8 mouse cellular contexts compared by ENCODE assay signal in genomic region chr9:111055800-111056518, GRCm38 (mm10). TPM values are rescaled to one million over a fixed set of nuclear protein-coding genes. Genes with fewer than 3 reads are reported as not detected.
DNase-seq lines count a peak whose midpoint lies in the region; ATAC-seq and TF ChIP-seq lines count a peak whose summit lies in the region.

No protein-coding gene starts in this region.

- in situ Hi-C loops in CH12.LX (cut with MboI; ENCODE audit: low pct_ligation_motif_present, low pct_unique_long_range_greater_than_20kb, low sequenced_read_pairs): no loop called here

- H3K79me2 ChIP-seq in CH12.LX (replicated peaks; ENCODE audit: control insufficient read depth, extremely low read depth, insufficient read depth, poor library complexity, severe bottlenecking): no peaks in the 10 kb centered on the region

- no peaks in the 10 kb centered on the region for H3K9me3 ChIP-seq in CH12.LX (replicated peaks; ENCODE audit: low read length)
- H3K9me3 ChIP-seq in forebrain, postnatal 0 days (ENCODE audit: low read length): no peaks in the 10 kb centered on the region
- no peaks in the 10 kb centered on the region for H3K9me3 ChIP-seq in liver, embryonic 12.5 days (replicated peaks)

- no peak for TF ChIP-seq CTCF in CH12.LX (conservative IDR thresholded peaks at IDR 0.05 in 1 of 2, IDR thresholded peaks at IDR 0.05 in 1 of 2; ENCODE audit: low read depth in 2 of 2, low read length in 2 of 2)
- no peak for TF ChIP-seq CTCF in forebrain, postnatal 0 days (IDR thresholded peaks at IDR 0.05; ENCODE audit: low read depth)
- TF ChIP-seq CTCF in small intestine, adult 2 months (IDR thresholded peaks at IDR 0.05; ENCODE audit: extremely low read depth, insufficient read length, insufficient replicate concordance, low read depth, low read length): peak; percentile 12; the same call in 1 of the 2 replicates

- DNase-seq in heart, adult 11 months: peak; percentile 90
- no peak for DNase-seq in heart, adult 8-10 months (ENCODE audit: low spot score)
- no peak for DNase-seq in CH12.LX (ENCODE audit: extremely low read depth)
- no peak for DNase-seq in forebrain, postnatal 0 days
- DNase-seq in cerebellum, adult 11-12 months: no peak
- DNase-seq in embryo, embryonic 10 days (ENCODE audit: low spot score): no peak

- peak overlapping the region; percentile 63; the same call in 1 of the 2 replicates for H3K27ac ChIP-seq in CH12.LX (ENCODE audit: insufficient read depth, low read depth)
- no peak overlapping the region for H3K27ac ChIP-seq in forebrain, postnatal 0 days (ENCODE audit: low read depth, low read length)
- H3K27ac ChIP-seq in liver, embryonic 12.5 days: peak overlapping the region; percentile 99
- peak overlapping the region; percentile 74 for H3K27ac ChIP-seq in small intestine, adult 2 months (ENCODE audit: insufficient read depth, low read depth, low read length)

- no peaks in the 10 kb centered on the region for H3K27me3 ChIP-seq in CH12.LX (replicated peaks)
- no peaks in the 10 kb centered on the region for H3K27me3 ChIP-seq in forebrain, postnatal 0 days (ENCODE audit: insufficient read depth, low read length)
- H3K27me3 ChIP-seq in liver, embryonic 12.5 days (replicated peaks): no peaks in the 10 kb centered on the region; the same call in 1 of the 2 replicates
- no peaks in the 10 kb centered on the region for H3K27me3 ChIP-seq in small intestine, adult 2 months (ENCODE audit: control insufficient read depth, insufficient read depth, low read length)

- peak overlapping the region; percentile 61 to 65 (median 62) for H3K4me3 ChIP-seq in CH12.LX (replicated peaks in 1 of 3; ENCODE audit: low read depth in 2 of 3, low read length in 2 of 3, poor library complexity in 1 of 3)
- H3K4me3 ChIP-seq in forebrain, postnatal 0 days (ENCODE audit: low read depth, low read length): no peak overlapping the region
- H3K4me3 ChIP-seq in liver, embryonic 12.5 days: peak overlapping the region; percentile 77
- peak overlapping the region; percentile 79 for H3K4me3 ChIP-seq in small intestine, adult 2 months (ENCODE audit: low read depth, low read length)

- WGBS in forebrain, postnatal 0 days: 78% methylated on average over 29 of the region's 29 CpGs
- WGBS in liver, embryonic 12.5 days (ENCODE audit: insufficient replicate concordance): 42% methylated on average over 29 of the region's 29 CpGs
- 19% methylated on average over 29 of the region's 29 CpGs for WGBS in small intestine, adult 2 months

- no peak for TF ChIP-seq EP300 in CH12.LX (IDR thresholded peaks at IDR 0.05; ENCODE audit: low read length)

- TF ChIP-seq RAD21 in CH12.LX (IDR thresholded peaks at IDR 0.05; ENCODE audit: low read depth, low read length): no peak

- dilution Hi-C loops in CH12.LX (cut with MboI; ENCODE audit: extremely low pct_ligation_motif_present, extremely low pct_unique_long_range_greater_than_20kb, low sequenced_read_pairs): no loop called here

- H3K36me3 ChIP-seq in CH12.LX (replicated peaks in 1 of 2; ENCODE audit: control insufficient read depth in 1 of 2, insufficient read depth in 1 of 2, low read length in 1 of 2): peaks cover 7 to 20% of the 10 kb centered on the region in 2 experiments
- no peaks in the 10 kb centered on the region for H3K36me3 ChIP-seq in forebrain, postnatal 0 days (ENCODE audit: insufficient read depth)
- peaks cover 23% of the 10 kb centered on the region for H3K36me3 ChIP-seq in liver, embryonic 12.5 days
- no peaks in the 10 kb centered on the region for H3K36me3 ChIP-seq in small intestine, adult 2 months (ENCODE audit: control insufficient read depth, insufficient read depth, low read length)

- H3K4me1 ChIP-seq in CH12.LX (ENCODE audit: control insufficient read depth in 1 of 2, insufficient read depth in 2 of 2): peaks cover 21 to 38% of the 10 kb centered on the region in 2 experiments
- no peaks in the 10 kb centered on the region for H3K4me1 ChIP-seq in forebrain, postnatal 0 days (ENCODE audit: insufficient read depth)
- peaks cover 56% of the 10 kb centered on the region for H3K4me1 ChIP-seq in liver, embryonic 12.5 days
- H3K4me1 ChIP-seq in small intestine, adult 2 months (ENCODE audit: control insufficient read depth, insufficient read depth, insufficient read length, low read length): peaks cover 12% of the 10 kb centered on the region

- H3K9ac ChIP-seq in CH12.LX (ENCODE audit: insufficient read depth, low read depth): peak overlapping the region; percentile 61
- no peak overlapping the region for H3K9ac ChIP-seq in forebrain, postnatal 0 days
- H3K9ac ChIP-seq in liver, embryonic 12.5 days: peak overlapping the region; percentile 84

- peak overlapping the region; percentile 81 for H3K4me2 ChIP-seq in CH12.LX (ENCODE audit: insufficient read depth, low read depth, poor library complexity, severe bottlenecking)
- H3K4me2 ChIP-seq in forebrain, postnatal 0 days (ENCODE audit: low read depth): peak overlapping the region; percentile 24
- peak overlapping the region; percentile 79 for H3K4me2 ChIP-seq in liver, embryonic 12.5 days

- TF ChIP-seq POLR2A in CH12.LX (IDR thresholded peaks at IDR 0.05; ENCODE audit: low read depth, low read length): peak; percentile 34; the same call in 1 of the 2 replicates
- no peak for TF ChIP-seq POLR2A in small intestine, adult 2 months (IDR thresholded peaks at IDR 0.05; ENCODE audit: low read depth, low read length)

- no peak for ATAC-seq in forebrain, postnatal 0 days
- no peak for ATAC-seq in liver, embryonic 12.5 days

TF ChIP-seq in CH12.LX, 34 proteins besides CTCF, POLR2A, EP300 and RAD21:
- TF ChIP-seq E2F4 (IDR thresholded peaks at IDR 0.05; ENCODE audit: insufficient replicate concordance, low read depth, low read length): no peak
- TF ChIP-seq ZKSCAN1 (IDR thresholded peaks at IDR 0.05; ENCODE audit: borderline replicate concordance, low read depth, low read length): no peak
- no peak for TF ChIP-seq USF1 (IDR thresholded peaks at IDR 0.05; ENCODE audit: low read depth, low read length)
- TF ChIP-seq MAFK (IDR thresholded peaks at IDR 0.05; ENCODE audit: insufficient replicate concordance, low read length): no peak
- no peak for TF ChIP-seq ELF1 (IDR thresholded peaks at IDR 0.05; ENCODE audit: low read depth, low read length)
- no peak for TF ChIP-seq MAX (IDR thresholded peaks at IDR 0.05; ENCODE audit: low read length)
- no peak for TF ChIP-seq USF2 (conservative IDR thresholded peaks at IDR 0.05; ENCODE audit: low read depth, low read length)
- no peak for TF ChIP-seq KAT2A (IDR thresholded peaks at IDR 0.05; ENCODE audit: insufficient replicate concordance, low read length)
- TF ChIP-seq ETS1 (conservative IDR thresholded peaks at IDR 0.05; ENCODE audit: low read depth, low read length): no peak
- TF ChIP-seq TCF12 (IDR thresholded peaks at IDR 0.05; ENCODE audit: low read depth, low read length): no peak
- TF ChIP-seq MXI1 (IDR thresholded peaks at IDR 0.05; ENCODE audit: low read depth, low read length): no peak
- no peak for TF ChIP-seq BHLHE40 (IDR thresholded peaks at IDR 0.05; ENCODE audit: low read depth, low read length)
- TF ChIP-seq ZMIZ1 (IDR thresholded peaks at IDR 0.05; ENCODE audit: low read depth, low read length): no peak
- TF ChIP-seq ZC3H11A (IDR thresholded peaks at IDR 0.05; ENCODE audit: low read depth, low read length): no peak

RNA-seq across cellular contexts. Expression of gene Ccrl2, which starts 1.4 kb away (rescaled TPM):
- total RNA-seq in heart, adult 8-10 months (2022): 10 to 100 TPM in 3 of 4 experiments, 1 to 10 TPM in 1; 8.5 to 13.7 (median 10.8) TPM
- total RNA-seq in CH12.LX (2012; rRNA removed): 5.2 and 13.0 TPM in 2 replicates
- total RNA-seq in CH12.LX (2014; rRNA removed): 7.9 and 9.0 TPM in 2 replicates
- polyA plus RNA-seq in CH12.LX (2012; ENCODE audit: insufficient read length, low read depth): 4.0 and 5.3 TPM in 2 replicates
- total RNA-seq in forebrain, postnatal 0 days (2014; rRNA removed): 0.19 and 0.77 TPM in 2 replicates
- 0.99 and 1.3 TPM in 2 replicates for polyA plus RNA-seq in forebrain, postnatal 0 days (2015; fragmentation: Nextera tagmentation; extraction: Ambion mirVana)
- polyA plus RNA-seq in liver, embryonic 12.5 days (2016; fragmentation: Nextera tagmentation; extraction: Ambion mirVana): 12.2 and 13.4 TPM in 2 replicates
- polyA plus RNA-seq in small intestine, adult 2 months (2012; rRNA removed): 1.8 and 3.4 TPM in 2 replicates

RNA-seq across cellular contexts. Expression of gene Ltf, which starts 36.9 kb away (rescaled TPM):
- 1 to 10 TPM in 1 of 4 experiments, not detected in 3; 6.7 TPM for total RNA-seq in heart, adult 8-10 months (2022)
- total RNA-seq in CH12.LX (2012; rRNA removed) (0.04 TPM in 1 of 2 replicates, not detected in the other), CH12.LX (2014; rRNA removed) (0.08 and 0.31 TPM in 2 replicates)
- polyA plus RNA-seq in CH12.LX (2012; ENCODE audit: insufficient read length, low read depth): 0.50 TPM in 1 of 2 replicates, not detected in the other
- total RNA-seq in forebrain, postnatal 0 days (2014; rRNA removed): 5.3 TPM in 1 of 2 replicates, not detected in the other
- polyA plus RNA-seq in forebrain, postnatal 0 days (2015; fragmentation: Nextera tagmentation; extraction: Ambion mirVana): 0.71 and 0.74 TPM in 2 replicates
- polyA plus RNA-seq in liver, embryonic 12.5 days (2016; fragmentation: Nextera tagmentation; extraction: Ambion mirVana): 17.0 and 18.7 TPM in 2 replicates
- polyA plus RNA-seq in small intestine, adult 2 months (2012; rRNA removed): 0.29 and 1.9 TPM in 2 replicates

Comparison
In these comparisons a context has a peak if more than half of its experiments do, and no peak if none do; other contexts are left out.
1. H3K4me2 ChIP-seq: peak in every context shown above with its lines; median percentile 81 in CH12.LX; 79 in liver, embryonic 12.5 days; 24 in forebrain, postnatal 0 days.